ENCODE assay signal across 10 mouse cellular contexts in genomic region chr3:97100784-97101641, GRCm38 (mm10). TPM values are rescaled to one million over a fixed set of nuclear protein-coding genes. Genes with fewer than 3 reads are reported as not detected.
A peak's percentile ranks its signal among the peaks of the same experiment; 100 is the strongest.
DNase-seq lines count a peak whose midpoint lies in the region; ATAC-seq lines count a peak whose summit lies in the region.
"Had no signal": no experiment of that assay in that cellular context is flagged by ENCODE, and none has a peak within 500 bp of the region (broad histone marks: within the 10 kb centered on the region; RNA-seq: fewer than 3 reads in every experiment).

No protein-coding gene starts in this region.

- DNase-seq in cerebellum, postnatal 10 days = peak; percentile 24 to 43
- no peak for DNase-seq in cerebellum, postnatal 4 days (ENCODE audit: low spot score in 2 of 2)
- DNase-seq in lung, adult 18-20 months = peak; percentile 15 to 20
- DNase-seq in lung, postnatal 4 days = no peak
- DNase-seq in frontal cortex, postnatal 25 days (ENCODE audit: low spot score in 2 of 2) = no peak
- DNase-seq in ovary, postnatal 36 days (ENCODE audit: low spot score) = no peak
- DNase-seq: cerebellum, adult 11-12 months had no signal

- peak; percentile 64 for ATAC-seq in hindbrain, embryonic 12.5 days (ENCODE audit: low FRiP score)
- ATAC-seq in midbrain, embryonic 16.5 days = peak; percentile 94

- peaks cover 14% of the 10 kb centered on the region for H3K4me1 ChIP-seq in hindbrain, embryonic 12.5 days
- H3K4me1 ChIP-seq in midbrain, embryonic 16.5 days (ENCODE audit: control insufficient read depth, insufficient read depth, low read length) = peaks cover 11% of the 10 kb centered on the region; the same call in 1 of the 2 replicates

- no peak overlapping the region for H3K4me3 ChIP-seq in hindbrain, embryonic 12.5 days
- H3K4me3 ChIP-seq in midbrain, embryonic 16.5 days (ENCODE audit: low read depth, low read length) = no peak overlapping the region

- no peaks in the 10 kb centered on the region for H3K36me3 ChIP-seq in hindbrain, embryonic 12.5 days
- no peaks in the 10 kb centered on the region for H3K36me3 ChIP-seq in midbrain, embryonic 16.5 days (ENCODE audit: control insufficient read depth, insufficient read depth, low read length)

- H3K9ac ChIP-seq in hindbrain, embryonic 12.5 days = 0 out of 2 replicates have a peak overlapping the region, but pooled peaks have one; percentile 3
- no peak overlapping the region for H3K9ac ChIP-seq in midbrain, embryonic 16.5 days (ENCODE audit: low read depth, low read length)

- H3K27ac ChIP-seq in hindbrain, embryonic 12.5 days = no peak overlapping the region
- H3K27ac ChIP-seq in midbrain, embryonic 16.5 days (ENCODE audit: low read length) = peak overlapping the region; percentile 70
- H3K27ac ChIP-seq: macrophage had no signal

- WGBS in hindbrain, embryonic 12.5 days = 56% methylated on average over 10 of the region's 10 CpGs
- 46% methylated on average over 10 of the region's 10 CpGs for WGBS in midbrain, embryonic 16.5 days

- no peak overlapping the region for H3K4me2 ChIP-seq in hindbrain, embryonic 12.5 days (replicated peaks)
- H3K4me2 ChIP-seq in midbrain, embryonic 16.5 days (ENCODE audit: low read length) = no peak overlapping the region

- H3K9me3 ChIP-seq in hindbrain, embryonic 12.5 days (replicated peaks) = no peaks in the 10 kb centered on the region
- no peaks in the 10 kb centered on the region for H3K9me3 ChIP-seq in midbrain, embryonic 16.5 days (replicated peaks; ENCODE audit: control insufficient read depth, low read length, poor library complexity, severe bottlenecking)

- H3K27me3 ChIP-seq in hindbrain, embryonic 12.5 days = no peaks in the 10 kb centered on the region
- no peaks in the 10 kb centered on the region for H3K27me3 ChIP-seq in midbrain, embryonic 16.5 days (ENCODE audit: control insufficient read depth, insufficient read depth, low read depth, low read length)

RNA-seq across cellular contexts. Expression of gene Acp6, which starts 57.6 kb away (rescaled TPM):
- polyA plus RNA-seq in hindbrain, embryonic 12.5 days (2016; fragmentation: Nextera tagmentation; extraction: Ambion mirVana) = 21.5 and 21.6 TPM in 2 replicates
- 17.9 and 24.8 TPM in 2 replicates for polyA plus RNA-seq in midbrain, embryonic 16.5 days (2015; fragmentation: Nextera tagmentation; extraction: Ambion mirVana)

Comparison
In these comparisons a context has a peak if more than half of its experiments do, and no peak if none do; other contexts are left out.
1. DNase-seq: peak in cerebellum, postnatal 10 days (2 of 2) and lung, adult 18-20 months (2 of 2); none in cerebellum, postnatal 4 days (0 of 2), lung, postnatal 4 days (0 of 2), frontal cortex, postnatal 25 days (0 of 2) and ovary, postnatal 36 days (single experiment).